Mouse (Mus musculus) left cerebral cortex, adult 2 months (tissue): Measurements from ENCODE around the gene Ppfia1. TPM values are rescaled to one million over a fixed set of nuclear protein-coding genes. Genes with fewer than 3 reads are reported as not detected.

Source experiments
- DNase-seq, 2 experiments: peaks; one replicate each; pipeline ENCODE4 v3.0.0; 2021 to 2022; ENCODE audit warnings: low spot score in 2 of 2, mixed read lengths in 1 of 2; ENCODE audit errors: extremely low spot score in 1 of 2
- H3K27ac ChIP-seq: fragments of 200-600 bp; 2 replicates; pipeline ENCODE4 v1.8.1; 2022
- H3K4me3 ChIP-seq: fragments of 200-600 bp; 2 replicates; pipeline ENCODE4 v1.8.1; 2022
- CTCF ChIP-seq: fragments of 200-600 bp; IDR thresholded peaks from 2 replicates; pipeline ENCODE4 v1.8.1; 2022; ENCODE audit warnings: antibody characterized with exemption, mild to moderate bottlenecking, moderate library complexity
- intact Hi-C: fragments of 180-260 bp; cut with DNase I; formaldehyde crosslinking; loops from one replicate; pipeline ENCODE4 v1.15.1; 2025
- total RNA-seq, 2 experiments: library from RNA; stranded (reverse); gene quantifications; 2 replicates each; pipeline ENCODE4 v1.2.3; 2021

The Ppfia1 gene
- total RNA-seq, 2 experiments from 2014 or later, result 35.9 to 37.3 TPM

DNA sequence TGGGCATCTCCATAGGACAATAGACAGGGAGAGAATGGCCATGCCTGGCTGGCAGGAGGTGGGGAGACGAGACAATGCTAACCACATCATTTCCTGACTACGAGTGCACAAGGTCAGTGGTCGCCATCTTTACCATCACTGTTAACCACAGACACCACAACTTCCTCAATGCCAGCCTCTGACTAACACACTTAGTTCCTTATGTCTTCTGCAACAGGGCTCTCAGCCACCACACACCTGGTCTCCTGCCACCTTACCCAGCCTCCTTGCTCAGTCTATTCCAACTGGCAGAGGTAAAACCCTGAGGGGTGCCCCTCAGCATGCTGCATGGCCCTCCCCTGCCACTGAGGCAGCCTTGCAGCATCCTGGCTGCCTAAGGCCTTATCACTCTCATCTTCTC lies 106.4 kb downstream of the Ppfia1 start:
- Histone ChIP-seq H3K27ac (no peak overlapping the region), H3K4me3 (no peak overlapping the region)
- DNase-seq, result no peak
- intact Hi-C loops, result no loop called here
- TF ChIP-seq CTCF, result no peak

GRCm38 (mm10) chr7:144444788-144445187 lies 108.7 kb downstream of the Ppfia1 start:
- no peak for DNase-seq
- Histone ChIP-seq H3K4me3 (no peak overlapping the region), H3K27ac (no peak overlapping the region)
- TF ChIP-seq CTCF, result no peak
- intact Hi-C loops, result no loop called here

DNA sequence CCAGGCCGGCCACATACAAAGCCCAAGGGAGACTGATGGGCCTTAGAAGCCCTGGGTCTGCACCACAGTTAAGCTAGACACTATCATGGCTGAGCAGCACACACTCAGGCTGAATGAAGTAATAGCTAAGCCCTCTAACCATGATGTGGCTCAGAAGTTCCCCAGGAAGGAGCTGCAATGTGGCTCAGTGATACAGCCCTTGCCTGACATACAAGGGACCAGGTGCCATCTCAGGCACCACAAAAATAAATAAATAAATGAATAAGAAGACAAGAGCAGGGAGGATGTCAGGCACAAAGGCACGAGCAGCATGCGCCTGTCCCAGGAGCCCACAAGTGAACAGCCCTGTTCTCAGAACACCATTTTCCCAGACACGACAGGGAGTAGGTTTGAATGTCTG lies 111.6 kb downstream of the Ppfia1 start:
- no peak for DNase-seq
- Histone ChIP-seq H3K4me3 (no peak overlapping the region), H3K27ac (no peak overlapping the region)
- intact Hi-C loops, result no loop called here
- TF ChIP-seq CTCF, result no peak

DNA sequence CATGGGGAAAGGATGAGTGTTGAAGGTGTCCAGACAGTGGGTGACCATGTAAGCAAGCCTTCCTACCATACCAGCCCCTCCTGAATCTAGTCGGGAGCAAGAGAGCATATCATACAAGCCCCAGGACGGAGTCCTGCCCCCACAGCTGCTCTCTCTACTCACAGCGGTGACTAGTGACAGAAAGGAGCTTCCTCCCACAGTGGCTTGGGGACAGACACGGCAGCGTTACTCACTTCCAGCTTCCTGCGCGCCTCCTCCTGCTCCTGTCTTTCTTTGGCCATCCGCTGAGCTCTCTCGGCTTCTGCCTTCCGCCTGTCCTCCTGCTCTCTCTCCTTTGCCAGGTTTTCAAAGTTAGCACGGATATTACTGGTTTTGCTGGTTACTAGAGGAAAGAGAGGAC lies 112.1 kb downstream of the Ppfia1 start:
- intact Hi-C loops, result no loop called here
- TF ChIP-seq CTCF, result no peak
- Histone ChIP-seq H3K27ac (no peak overlapping the region), H3K4me3 (no peak overlapping the region)
- DNase-seq, result no peak

DNA sequence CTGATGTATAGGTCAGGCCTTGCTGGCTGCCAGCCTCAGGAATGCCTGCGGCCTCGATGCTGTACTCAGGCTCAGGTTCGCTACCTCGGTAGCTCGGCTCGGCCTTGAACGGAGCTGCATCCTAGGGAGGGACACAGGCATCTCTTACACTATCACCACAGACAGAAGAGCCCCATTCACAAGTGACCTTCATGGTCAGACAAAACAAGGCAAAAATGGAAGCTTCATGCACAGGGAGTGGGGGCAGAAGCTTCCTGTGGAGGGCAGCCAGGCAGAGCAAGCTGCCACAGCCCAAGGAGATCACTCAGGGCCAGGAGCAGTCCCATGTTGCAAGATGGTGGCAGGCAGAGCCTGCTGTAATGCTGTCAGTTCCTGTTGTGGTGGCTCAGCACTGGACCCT lies 114.7 kb downstream of the Ppfia1 start:
- no peak for TF ChIP-seq CTCF
- DNase-seq, result no peak

GRCm38 (mm10) chr7:144432920-144433319 lies 120.6 kb downstream of the Ppfia1 start:
- no peak overlapping the region for H3K27ac ChIP-seq
- no peak overlapping the region for H3K4me3 ChIP-seq
- intact Hi-C loops, result no loop called here
- no peak for TF ChIP-seq CTCF
- no peak for DNase-seq

More for the DNA sequence above, 114.7 kb downstream of the Ppfia1 start:
- H3K4me3 ChIP-seq, result no peak overlapping the region
- no peak overlapping the region for H3K27ac ChIP-seq
- intact Hi-C loops, result no loop called here

DNA sequence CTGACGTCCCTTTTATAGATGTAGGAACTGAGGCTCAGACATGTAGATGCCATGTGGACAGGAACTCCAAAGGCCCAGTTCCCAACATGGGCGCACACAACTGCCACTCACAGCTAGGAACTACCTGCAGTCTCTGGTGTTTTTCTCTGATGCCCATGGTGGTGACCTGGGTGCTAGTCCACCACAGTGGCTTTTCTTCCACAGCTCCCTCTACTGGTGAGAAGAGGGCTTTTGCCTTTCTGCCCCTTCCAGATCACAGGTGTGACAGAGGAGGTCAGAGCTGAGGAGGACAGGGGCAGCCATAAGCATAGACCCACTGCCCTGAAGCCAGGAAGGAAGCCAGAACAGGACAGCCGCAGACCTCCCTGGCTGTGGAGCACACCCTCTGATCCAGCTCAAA lies 126.1 kb downstream of the Ppfia1 start:
- intact Hi-C loops, result loop anchor here (2.0 to 5.0 kb wide), 3 partner anchors 340 to 525 kb away; no protein-coding TSS in a partner anchor
- peak; percentile 56 for TF ChIP-seq CTCF
- H3K27ac ChIP-seq, result no peak overlapping the region
- no peak overlapping the region for H3K4me3 ChIP-seq
- no peak for DNase-seq

Other genes starting within 250 kb of the Ppfia1 start
- 100 to 1,000 TPM; 103 to 107 TPM for gene Cttn, start 82.7 kb downstream of the Ppfia1 start, total RNA-seq
- 1 to 10 TPM; 2.1 to 2.3 TPM for gene Fadd, start 28.7 kb upstream of the Ppfia1 start, total RNA-seq
- gene Ano1, start 198.2 kb upstream of the Ppfia1 start, total RNA-seq, result 1 to 10 TPM; 2.2 to 4.5 TPM